Mouse (Mus musculus) gastrocnemius, postnatal 36 days (tissue): ENCODE measurements around the gene Tbp. TPM values are rescaled to one million over a fixed set of nuclear protein-coding genes. Genes with fewer than 3 reads are reported as not detected.
"Not testable (repeated sequence)": the region's sequence is repeated elsewhere in the genome, so short reads cannot be mapped to it uniquely, and the experiment has no call there.

Source experiments
- DNase-seq, 2 experiments: peaks; one replicate each; pipeline ENCODE4 v3.0.0; 2022
- intact Hi-C: fragments of 180-260 bp; cut with DNase I; formaldehyde crosslinking; loops from one replicate; pipeline ENCODE4 v1.15.1; 2025
- total RNA-seq, 2 experiments: library from RNA; stranded (reverse); gene quantifications; 2 replicates each; pipeline ENCODE4 v1.2.3; 2021

The Tbp gene
- total RNA-seq, 2 experiments from 2014 or later, result 5.9 to 8.2 TPM

DNA sequence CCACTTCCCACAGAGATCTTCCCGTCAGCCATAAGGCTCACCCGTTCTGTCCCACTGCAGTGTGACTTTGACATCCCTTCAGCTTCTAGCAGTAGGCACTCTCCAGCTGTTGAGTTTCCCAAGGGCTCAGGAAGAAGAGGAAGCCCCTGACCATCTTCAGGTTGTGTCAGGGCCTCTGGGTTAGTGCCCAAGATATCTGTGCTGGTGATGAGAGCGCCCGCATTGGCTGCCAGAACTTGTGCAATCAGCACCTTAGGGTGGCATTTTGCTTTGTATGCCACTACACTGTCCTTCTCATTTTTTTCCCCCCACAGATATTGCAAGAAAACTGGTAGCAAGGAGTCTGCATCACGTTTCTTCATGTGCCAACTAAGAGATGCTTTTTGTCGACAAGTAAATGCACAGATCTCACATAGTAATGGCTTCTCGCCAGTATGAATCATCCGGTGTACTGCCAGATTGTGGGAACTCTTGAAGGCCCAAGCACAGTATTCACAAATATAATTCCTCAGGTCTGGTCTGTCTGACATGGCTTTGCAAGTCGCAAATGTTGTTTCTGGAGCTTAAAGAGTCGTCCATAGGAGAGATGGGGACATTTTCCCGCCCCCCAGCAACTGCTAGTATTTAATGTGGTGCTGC is 35.6 kb downstream of the Tbp start:
- intact Hi-C loops, result no loop called here
- no peak for DNase-seq

DNA sequence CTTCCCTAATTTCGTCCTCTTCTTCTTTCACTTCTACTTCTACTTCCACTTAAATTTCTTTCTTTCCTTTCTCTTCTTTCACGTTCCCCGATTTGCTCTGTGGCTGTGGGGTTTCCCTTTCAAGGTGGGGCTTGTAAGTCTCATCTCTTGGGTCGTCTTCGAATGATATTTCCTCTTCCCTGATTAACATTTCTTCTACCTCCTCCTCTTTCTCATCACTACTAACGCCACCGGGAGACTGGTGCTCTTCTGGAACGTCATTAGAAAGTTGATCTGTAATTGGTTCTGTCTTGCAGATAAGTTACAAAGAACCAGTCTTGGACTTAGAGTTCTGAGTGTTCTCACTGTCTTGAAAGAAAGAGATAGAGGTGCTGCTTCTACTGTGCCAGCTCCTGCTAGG is 36.3 kb downstream of the Tbp start:
- DNase-seq, result no peak
- intact Hi-C loops, result no loop called here

DNA sequence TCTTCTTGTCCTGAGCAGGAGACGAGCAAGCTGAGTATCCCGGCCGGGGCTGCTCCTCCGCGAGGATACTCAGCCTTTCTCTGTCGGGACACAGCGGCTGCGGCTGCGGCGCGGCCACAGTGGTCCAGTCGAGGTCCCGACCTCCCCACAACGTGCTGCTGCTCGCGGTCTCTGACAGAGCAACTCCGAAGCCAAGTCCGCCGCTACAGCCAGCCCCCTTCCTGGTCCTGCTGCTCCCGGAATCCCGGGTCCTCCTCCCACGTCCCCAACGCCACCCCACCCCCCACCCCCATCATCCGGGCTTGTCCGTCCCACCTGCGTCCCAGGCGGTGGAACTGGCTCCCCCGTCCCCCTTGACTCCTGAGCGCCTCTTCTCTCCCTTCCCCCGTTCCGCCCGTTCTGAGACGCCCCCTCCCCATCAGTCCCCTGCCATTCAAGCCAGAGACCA is 36.8 kb downstream of the Tbp start:
- DNase-seq, result no peak
- intact Hi-C loops, result no loop called here

DNA sequence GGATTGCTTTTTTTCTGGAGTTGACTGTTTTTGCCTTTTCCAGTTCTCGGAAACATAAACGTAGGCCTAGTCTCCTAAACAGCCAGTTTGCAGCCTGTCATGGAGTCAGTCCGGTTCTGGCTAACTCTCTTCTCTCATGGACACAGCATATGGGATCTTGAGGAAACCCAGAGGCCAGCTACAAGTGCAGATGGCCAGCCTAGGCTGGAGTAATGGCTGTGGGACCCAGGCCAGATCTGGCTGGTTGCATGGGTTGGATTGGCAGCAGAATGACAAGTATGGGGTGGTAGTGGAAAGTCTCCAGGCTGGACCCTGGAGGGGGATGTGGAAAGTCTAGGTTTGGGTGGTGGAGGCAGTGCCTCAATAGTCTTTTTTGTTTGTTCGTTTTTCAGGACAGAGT is 40.6 kb downstream of the Tbp start:
- intact Hi-C loops, result no loop called here
- DNase-seq, result no peak

DNA sequence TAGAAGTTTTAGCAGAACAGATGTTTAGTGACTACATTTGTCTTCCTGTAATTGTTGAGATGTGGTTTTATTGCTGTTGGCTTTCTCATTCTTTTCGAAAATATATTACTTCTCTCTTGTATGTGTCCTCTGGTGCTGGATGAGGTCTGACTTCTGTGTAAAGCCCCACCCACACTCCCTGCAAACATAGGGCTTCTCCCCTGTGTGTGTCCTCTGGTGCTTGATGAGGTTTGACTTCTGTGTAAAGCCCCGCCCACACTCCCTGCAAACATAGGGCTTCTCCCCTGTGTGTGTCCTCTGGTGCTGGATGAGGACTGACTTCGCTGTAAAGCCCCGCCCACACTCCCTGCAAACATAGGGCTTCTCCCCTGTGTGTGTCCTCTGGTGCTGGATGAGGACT is 44.2 kb downstream of the Tbp start:
- DNase-seq, intact Hi-C loops: not testable (repeated sequence)

DNA sequence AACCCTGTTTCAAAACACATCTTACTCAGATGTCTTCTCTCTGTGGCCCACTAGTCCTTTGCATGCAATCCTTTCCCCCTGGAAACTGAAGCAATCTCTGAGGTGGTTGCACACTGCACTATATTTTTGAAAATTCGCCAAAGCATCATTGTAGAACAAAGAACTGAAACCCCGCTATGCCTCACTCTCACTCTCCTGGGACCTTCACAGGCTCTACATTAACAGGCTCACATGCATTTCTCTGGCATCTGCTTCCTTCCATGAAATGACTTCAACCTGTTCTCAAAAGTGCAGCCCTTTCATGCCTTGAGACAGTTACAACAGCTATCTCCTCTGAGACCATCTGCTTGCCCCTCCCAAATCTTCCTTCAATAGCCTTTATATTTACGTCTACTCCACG is 46.8 kb downstream of the Tbp start:
- DNase-seq, result no peak
- intact Hi-C loops, result no loop called here

DNA sequence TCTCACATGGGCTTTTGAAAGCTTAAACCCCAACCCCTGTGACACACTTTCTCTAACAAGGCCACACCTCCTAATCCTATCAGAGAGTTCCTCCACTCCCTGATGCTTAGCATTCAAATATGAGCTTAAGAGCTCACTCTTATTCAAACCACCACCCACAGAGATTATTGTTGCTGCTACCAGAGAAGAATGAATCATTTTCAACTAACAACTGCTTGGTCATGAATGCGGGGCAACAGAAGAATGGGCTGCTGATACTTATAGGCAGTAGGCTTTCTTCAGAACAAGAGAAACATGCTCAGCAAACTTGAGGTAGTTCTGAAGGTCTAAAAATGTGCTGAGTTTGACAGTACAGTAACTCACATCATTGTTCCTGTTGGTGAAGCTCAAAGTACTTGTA is 50.0 kb downstream of the Tbp start:
- no peak for DNase-seq
- intact Hi-C loops, result no loop called here

DNA sequence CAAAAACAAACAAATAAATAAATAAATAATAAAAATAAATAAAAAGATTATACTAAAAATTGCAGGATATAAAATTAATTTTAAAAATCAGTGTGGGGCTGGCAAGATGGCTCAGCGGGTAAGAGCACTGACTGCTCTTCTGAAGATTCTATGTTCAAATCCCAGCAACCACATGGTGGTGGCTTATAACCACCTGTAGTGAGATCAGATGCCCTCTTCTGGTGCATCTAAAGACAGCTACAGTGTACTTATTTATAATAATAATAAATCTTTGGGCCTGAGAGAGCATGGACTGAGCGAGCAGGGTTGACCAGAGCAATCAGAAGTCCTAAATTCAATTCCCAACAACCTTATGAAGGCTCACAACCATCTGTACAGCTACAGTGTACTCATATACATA is 60.3 kb downstream of the Tbp start:
- DNase-seq, result no peak
- intact Hi-C loops, result no loop called here

DNA sequence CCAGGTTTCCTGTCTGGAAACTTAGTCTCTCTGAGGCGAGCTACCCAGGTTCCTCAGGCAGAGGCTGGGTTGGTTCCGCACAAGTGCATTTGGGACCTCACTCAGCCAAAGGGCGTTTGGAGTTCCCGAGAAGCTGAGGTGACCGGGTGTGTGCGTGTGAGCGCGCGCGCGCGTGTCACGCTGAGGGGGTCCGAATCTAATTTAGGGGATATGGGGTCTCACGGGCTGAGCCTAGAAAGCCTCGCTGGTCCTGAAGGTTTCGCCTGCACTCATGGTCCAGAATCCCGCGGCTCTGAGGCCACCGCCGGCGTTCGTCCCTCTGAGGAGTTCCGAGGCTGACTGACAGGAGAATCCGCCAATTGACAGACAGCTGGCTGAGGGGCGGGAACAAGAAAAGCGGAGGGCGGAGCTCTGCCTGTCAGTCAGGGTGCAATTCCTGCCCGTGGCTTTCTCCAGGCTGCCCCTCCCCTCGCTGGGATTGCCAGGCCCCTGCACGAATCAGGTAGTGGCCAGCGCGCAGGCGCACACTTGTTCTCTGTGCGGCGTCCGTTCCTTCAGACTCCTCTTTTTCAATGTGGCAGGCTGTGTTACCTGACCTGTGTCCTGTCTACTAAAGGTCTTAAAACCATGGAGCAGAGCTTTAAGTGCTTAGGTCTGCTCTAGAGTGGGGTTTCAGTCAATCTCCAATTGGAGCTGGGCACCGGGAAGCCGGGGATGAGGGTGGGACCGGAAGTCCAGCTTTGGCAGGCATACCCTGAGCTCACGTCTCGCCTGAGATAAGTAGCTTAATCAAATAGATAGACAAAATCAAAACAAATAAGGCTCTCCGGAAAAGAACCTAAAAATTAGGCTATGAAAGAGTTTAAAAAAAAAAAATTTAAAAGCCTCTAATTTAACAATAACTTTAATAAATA is 64.6 kb downstream of the Tbp start, which contains the start of gene Prdm9:
Prdm9 (minus strand) TSS at position 341 of the 914 bp plus-strand sequence.
- intact Hi-C loops, result no loop called here
- DNase-seq, result peak; percentile 99 to 100

DNA sequence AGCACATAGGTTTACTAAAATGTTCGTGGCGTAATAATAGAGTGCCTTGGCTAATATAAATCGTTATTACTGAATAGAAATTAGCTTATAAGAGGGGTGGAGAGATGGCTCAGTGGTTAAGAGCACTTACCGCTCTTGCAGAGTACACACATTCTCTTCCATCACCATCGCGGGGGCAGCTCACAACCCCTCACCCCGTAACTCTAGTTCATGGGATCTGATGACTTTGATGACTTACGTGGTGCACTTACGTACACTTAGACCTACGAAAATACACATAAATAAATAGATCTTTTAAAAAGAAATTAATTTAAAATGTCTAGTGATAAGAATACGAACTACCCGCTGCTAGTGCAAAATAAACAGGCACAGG is 65.2 kb downstream of the Tbp start:
- intact Hi-C loops, result no loop called here
- no peak for DNase-seq

DNA sequence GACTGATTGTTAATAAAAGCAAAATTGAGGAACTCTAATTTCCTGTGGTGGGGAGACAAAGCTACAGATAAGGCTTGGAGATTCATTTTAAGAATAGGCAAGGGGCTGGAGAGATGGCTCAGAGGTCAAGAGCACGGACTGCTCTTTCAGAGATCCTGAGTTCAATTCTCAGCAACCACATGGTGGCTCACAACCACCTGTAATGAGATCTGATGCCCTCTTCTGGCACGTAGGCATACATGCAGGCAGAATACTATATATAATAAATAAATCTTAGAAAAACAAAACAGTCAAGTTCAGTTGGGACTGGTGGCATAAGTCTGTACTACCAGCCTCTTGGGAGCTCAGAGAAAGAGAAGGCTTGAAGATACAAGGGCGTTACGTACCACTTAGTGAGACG is 67.2 kb downstream of the Tbp start:
- intact Hi-C loops, result no loop called here

DNA sequence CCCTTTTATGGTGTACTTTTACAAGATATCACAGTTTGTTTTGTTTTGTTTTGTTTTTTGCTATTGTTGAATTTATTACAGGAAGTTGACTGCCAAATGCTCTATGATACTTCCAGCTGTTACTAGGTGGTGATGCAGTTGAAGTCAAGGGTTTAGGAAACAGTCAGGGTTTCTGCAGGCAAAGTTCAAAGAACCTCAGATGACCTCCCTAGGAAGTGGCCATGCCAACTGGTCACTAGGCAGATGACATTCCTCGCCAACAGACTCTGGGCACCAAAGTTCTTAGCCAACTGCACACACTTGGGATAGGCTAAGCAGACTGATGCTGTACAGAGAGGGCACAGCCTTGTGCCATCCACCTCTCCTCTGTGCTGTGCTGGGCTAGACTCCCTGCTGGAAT is 75.4 kb downstream of the Tbp start:
- intact Hi-C loops, result no loop called here
- DNase-seq, result no peak

More for the DNA sequence above, 67.2 kb downstream of the Tbp start:
- DNase-seq, result no peak

DNA sequence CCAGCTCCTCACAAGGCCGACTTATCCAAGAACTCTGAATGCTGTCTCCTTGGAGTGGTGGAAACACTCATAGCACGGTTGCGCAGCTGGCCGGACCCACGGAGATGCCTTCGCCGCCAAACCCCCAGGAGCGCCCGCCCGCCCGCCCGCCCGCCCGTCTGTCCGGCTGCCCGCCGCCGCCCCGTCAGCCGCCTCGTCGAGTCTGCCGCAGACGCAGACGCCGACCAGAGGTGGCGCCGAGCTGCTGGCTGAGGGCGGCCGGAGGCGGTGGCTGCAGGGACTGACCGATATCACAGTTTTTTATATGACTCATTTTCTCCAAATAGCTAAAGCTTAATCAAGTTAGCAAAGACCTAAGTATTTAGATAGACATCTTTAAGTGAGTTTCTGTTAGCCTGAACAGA is 77.6 kb downstream of the Tbp start:
- DNase-seq, result peak in 1 of 2 experiments; percentile 18
- intact Hi-C loops, result no loop called here

Other genes with a start within 250 kb of the Tbp start
- 1 to 10 TPM; 3.2 to 3.4 TPM for gene Dll1, start 123.0 kb upstream of the Tbp start, total RNA-seq
- gene Fam120b, start 103.7 kb upstream of the Tbp start, total RNA-seq, result 1 to 10 TPM; 7.8 to 9.9 TPM
- 100 to 1,000 TPM in 1 of 2 experiments, 10 to 100 TPM in 1; 85.0 to 103 TPM for gene Psmb1, start 137 bp upstream of the Tbp start, total RNA-seq
- gene Pdcd2, start 27.4 kb downstream of the Tbp start, total RNA-seq, result 10 to 100 TPM; 13.9 to 20.1 TPM
- 1 to 10 TPM; 3.4 to 4.3 TPM for gene Prdm9, start 64.5 kb downstream of the Tbp start, total RNA-seq
- gene Chd1, start 205.1 kb downstream of the Tbp start, total RNA-seq, result 10 to 100 TPM; 11.4 to 11.7 TPM